Mouse (Mus musculus): ENCODE results near the gene Cpb2. TPM values are rescaled to one million over a fixed set of nuclear protein-coding genes. Genes with fewer than 3 reads are reported as not detected.
A peak's percentile ranks its signal among the peaks of the same experiment; 100 is the strongest.

The Cpb2 gene
- polyA plus RNA-seq, 1 experiment from 2014 or later, result not detected

- in situ Hi-C loops (cut with MboI; ENCODE audit: low pct_unique_long_range_greater_than_20kb), result no loop called here
- no peak for TF ChIP-seq CTCF (IDR thresholded peaks at IDR 0.05)
- CTCF ChIA-PET, result no interaction called here
- DNase-seq (ENCODE audit: low read depth, low spot score), result no peak
- POLR2A ChIA-PET, result no interaction called here
- ATAC-seq, result no peak
- peaks cover 42% of the 10 kb centered on the region for H3K27me3 ChIP-seq
Measured at GRCm38 (mm10) chr14:75246024-75247000, 4.2 kb downstream of the Cpb2 start.

DNA sequence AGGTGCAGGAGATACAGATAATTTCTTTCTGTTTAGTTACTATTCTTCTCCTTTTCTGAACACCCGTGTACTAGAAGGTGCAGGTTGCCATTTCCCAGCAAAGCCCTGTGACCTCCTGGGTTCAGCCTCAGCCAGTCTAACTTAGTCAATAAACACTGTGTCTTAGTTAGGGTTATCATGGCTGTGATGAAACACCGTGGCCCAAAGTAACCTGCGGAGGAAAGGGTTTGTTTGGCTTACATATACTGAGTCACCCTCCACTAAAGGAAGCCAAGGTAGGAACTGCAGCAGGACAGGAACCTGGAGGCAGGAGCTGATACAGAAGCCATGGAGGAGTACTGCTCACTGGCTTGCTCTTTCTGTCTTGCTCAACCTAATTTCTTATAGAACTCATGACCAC is 8.3 kb downstream of the Cpb2 start:
- DNase-seq (ENCODE audit: low read depth, low spot score) (no peak), ATAC-seq (no peak)
- ChIA-PET POLR2A (no interaction called here), CTCF (no interaction called here)
- in situ Hi-C loops (cut with MboI; ENCODE audit: low pct_unique_long_range_greater_than_20kb), result no loop called here
- peaks cover 47% of the 10 kb centered on the region for H3K27me3 ChIP-seq
- no peak for TF ChIP-seq CTCF (IDR thresholded peaks at IDR 0.05)

- peaks cover 60% of the 10 kb centered on the region for H3K27me3 ChIP-seq
- TF ChIP-seq CTCF (IDR thresholded peaks at IDR 0.05), result peak; percentile 45
- CTCF ChIA-PET, result interaction anchor here (1.7 kb wide), 1 partner anchor 20 kb away, joined by 3 read pairs; no protein-coding TSS in a partner anchor
- ATAC-seq, result no peak
- DNase-seq (ENCODE audit: low read depth, low spot score), result no peak
- in situ Hi-C loops (cut with MboI; ENCODE audit: low pct_unique_long_range_greater_than_20kb), result no loop called here
- POLR2A ChIA-PET, result interaction anchor here (0.6 kb wide), 1 partner anchor 14 kb away, joined by 3 read pairs; no protein-coding TSS in a partner anchor
Measured at GRCm38 (mm10) chr14:75256521-75256920, 14.4 kb downstream of the Cpb2 start.

GRCm38 (mm10) chr14:75269531-75269930 is 27.4 kb downstream of the Cpb2 start:
- ChIA-PET CTCF (no interaction called here), POLR2A (no interaction called here)
- in situ Hi-C loops (cut with MboI; ENCODE audit: low pct_unique_long_range_greater_than_20kb), result no loop called here
- no peak for TF ChIP-seq CTCF (IDR thresholded peaks at IDR 0.05)
- no peak for DNase-seq (ENCODE audit: low read depth, low spot score)
- peaks cover 65% of the 10 kb centered on the region for H3K27me3 ChIP-seq
- no peak for ATAC-seq

GRCm38 (mm10) chr14:75279716-75280115 is 37.6 kb downstream of the Cpb2 start:
- ATAC-seq (no peak), DNase-seq (ENCODE audit: low read depth, low spot score) (no peak)
- ChIA-PET POLR2A (no interaction called here), CTCF (no interaction called here)
- in situ Hi-C loops (cut with MboI; ENCODE audit: low pct_unique_long_range_greater_than_20kb), result no loop called here
- TF ChIP-seq CTCF (IDR thresholded peaks at IDR 0.05), result no peak
- H3K27me3 ChIP-seq, result peaks cover 51% of the 10 kb centered on the region

DNA sequence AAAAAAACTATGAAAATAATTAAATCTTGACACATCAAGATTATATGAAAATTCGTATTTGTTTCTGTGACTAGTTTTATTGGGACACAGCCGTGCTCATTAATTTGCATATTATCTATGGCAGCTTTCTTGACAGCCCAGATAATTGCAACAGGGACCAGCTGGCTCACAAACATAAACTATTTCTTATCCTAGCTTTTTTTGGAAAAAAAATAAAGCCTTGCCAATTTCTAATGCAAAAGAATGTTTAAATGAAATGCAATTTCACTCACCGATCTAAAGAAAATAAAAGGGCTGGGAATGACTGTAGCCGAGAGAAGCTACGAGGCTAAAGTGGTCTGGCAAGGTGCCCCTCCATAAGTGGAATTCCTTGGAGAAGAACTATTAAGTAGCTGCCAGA is 38.3 kb downstream of the Cpb2 start:
- ATAC-seq, result no peak
- DNase-seq (ENCODE audit: low read depth, low spot score), result no peak
- ChIA-PET POLR2A (no interaction called here), CTCF (no interaction called here)
- in situ Hi-C loops (cut with MboI; ENCODE audit: low pct_unique_long_range_greater_than_20kb), result no loop called here
- peaks cover 44% of the 10 kb centered on the region for H3K27me3 ChIP-seq
- no peak for TF ChIP-seq CTCF (IDR thresholded peaks at IDR 0.05)

- no peak for TF ChIP-seq CTCF (IDR thresholded peaks at IDR 0.05)
- ChIA-PET POLR2A (interaction anchor here (0.6 kb wide), 1 partner anchor 91 kb away, joined by 3 read pairs; no protein-coding TSS in a partner anchor), CTCF (interaction anchor here (0.9 to 1.2 kb wide), 3 partner anchors 10 to 386 kb away, joined by 3 read pairs; no protein-coding TSS in a partner anchor)
- H3K27me3 ChIP-seq, result peaks cover 30% of the 10 kb centered on the region
- DNase-seq (ENCODE audit: low read depth, low spot score), result no peak
- ATAC-seq, result peak; percentile 40
- in situ Hi-C loops (cut with MboI; ENCODE audit: low pct_unique_long_range_greater_than_20kb), result no loop called here
Measured at GRCm38 (mm10) chr14:75283609-75284192, 41.6 kb downstream of the Cpb2 start.

DNA sequence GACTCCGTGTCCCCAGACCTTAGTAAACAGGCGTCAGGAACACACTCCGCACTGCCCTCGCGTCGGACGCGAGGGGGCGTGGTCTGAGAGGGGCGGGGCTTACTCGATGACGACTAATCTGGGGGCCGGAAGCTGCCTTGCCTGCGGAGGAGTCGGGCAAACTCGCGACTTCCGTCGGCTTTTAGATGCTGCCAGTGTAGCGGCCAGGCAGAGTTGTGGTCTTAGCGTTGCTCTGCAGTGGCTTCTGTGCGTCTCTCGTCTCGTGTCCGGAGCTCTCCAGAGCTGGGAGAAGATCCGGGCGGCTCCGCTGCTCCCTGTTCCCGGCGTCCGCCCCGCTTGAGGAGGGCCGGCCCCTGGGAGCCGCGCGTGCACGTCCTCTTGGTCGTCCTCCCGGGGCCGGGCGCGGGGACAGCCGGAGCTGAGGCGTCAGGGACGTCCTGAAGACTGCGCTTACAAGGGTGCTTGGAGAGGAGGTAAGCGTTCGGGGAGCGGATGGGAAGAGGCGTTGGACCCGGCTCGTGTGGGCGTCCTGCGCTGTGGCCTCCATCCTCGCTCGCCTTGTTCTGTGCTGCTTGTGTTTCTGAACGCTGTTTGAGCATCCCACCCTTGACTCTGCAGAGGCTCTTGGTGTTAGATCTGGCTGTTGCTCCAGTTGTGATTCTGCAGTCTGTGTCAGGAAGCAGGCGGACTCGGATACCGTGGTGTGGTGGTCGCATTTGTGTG is 42.3 kb downstream of the Cpb2 start, which contains the start of gene Zc3h13:
TSS of gene Zc3h13 (plus strand) at position 181 of the 723 bp plus-strand sequence.
- DNase-seq (ENCODE audit: low read depth, low spot score) (peak; percentile 47), ATAC-seq (peak; percentile 88)
- no peak for TF ChIP-seq CTCF (IDR thresholded peaks at IDR 0.05)
- H3K27me3 ChIP-seq, result peaks cover 30% of the 10 kb centered on the region
- in situ Hi-C loops (cut with MboI; ENCODE audit: low pct_unique_long_range_greater_than_20kb), result no loop called here
- CTCF ChIA-PET, result interaction anchor here (1.1 to 1.2 kb wide), 2 partner anchors 9 to 27 kb away, joined by 3 read pairs; no protein-coding TSS in a partner anchor
- POLR2A ChIA-PET, result interaction anchor here (0.6 kb wide), 1 partner anchor 92 kb away, joined by 3 read pairs; no protein-coding TSS in a partner anchor

- no peak for TF ChIP-seq CTCF (IDR thresholded peaks at IDR 0.05)
- CTCF ChIA-PET, result interaction anchor here (2.2 kb wide), 1 partner anchor 10 kb away, joined by 7 read pairs; no protein-coding TSS in a partner anchor
- DNase-seq (ENCODE audit: low read depth, low spot score) (no peak), ATAC-seq (no peak)
- no peaks in the 10 kb centered on the region for H3K27me3 ChIP-seq
- in situ Hi-C loops (cut with MboI; ENCODE audit: low pct_unique_long_range_greater_than_20kb), result no loop called here
- POLR2A ChIA-PET, result no interaction called here
Measured at GRCm38 (mm10) chr14:75301081-75301480, 59.0 kb downstream of the Cpb2 start.

DNA sequence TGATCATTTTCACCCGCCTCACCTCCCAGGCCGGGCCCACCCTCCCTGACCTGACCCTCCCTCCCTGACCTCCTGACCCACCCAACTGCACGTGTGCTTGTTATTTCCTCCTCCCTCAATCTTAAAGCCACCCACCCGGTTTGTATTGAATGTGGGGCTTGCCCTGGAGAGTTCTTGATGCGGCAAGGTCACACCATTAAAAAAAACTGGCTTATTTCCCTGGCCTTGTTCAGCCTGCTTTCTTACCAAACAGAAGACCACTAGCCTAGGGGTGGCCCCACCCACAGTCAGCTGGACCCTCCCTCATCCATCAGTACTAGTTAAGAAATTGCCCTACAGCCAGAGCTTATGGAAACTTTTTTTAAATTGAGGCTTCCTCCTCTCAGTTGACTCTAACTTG is 61.7 kb downstream of the Cpb2 start:
- H3K27me3 ChIP-seq, result no peaks in the 10 kb centered on the region
- ChIA-PET POLR2A (no interaction called here), CTCF (no interaction called here)
- ATAC-seq (no peak), DNase-seq (ENCODE audit: low read depth, low spot score) (no peak)
- TF ChIP-seq CTCF (IDR thresholded peaks at IDR 0.05), result no peak
- in situ Hi-C loops (cut with MboI; ENCODE audit: low pct_unique_long_range_greater_than_20kb), result no loop called here

All from Patski (cell line).